Mouse (Mus musculus) neural tube, embryonic 13.5 days (tissue): ENCODE measurements around the gene Fam219a. TPM values are rescaled to one million over a fixed set of nuclear protein-coding genes. Genes with fewer than 3 reads are reported as not detected.

Source experiments
- ATAC-seq: fragments of 200-750 bp; cut with Nextera tagmentation; 2 replicates; pipeline ENCODE4 v1.8.0; 2017; ENCODE audit warnings: low read depth, mild to moderate bottlenecking, moderate TSS enrichment, moderate library complexity
- H3K27ac ChIP-seq: fragments of 300-500 bp; sonication (generic); replicated peaks from 2 replicates; pipeline ENCODE4 v1.5.1; 2015; ENCODE audit warnings: moderate library complexity, mild to moderate bottlenecking, inconsistent platforms
- H3K27me3 ChIP-seq: fragments of 300-500 bp; sonication (generic); 2 replicates; pipeline ENCODE4 v1.6.1; 2015; ENCODE audit warnings: mild to moderate bottlenecking, inconsistent platforms
- H3K36me3 ChIP-seq: fragments of 300-500 bp; sonication (generic); 2 replicates; pipeline ENCODE4 v1.6.1; 2015; ENCODE audit warnings: mild to moderate bottlenecking, inconsistent platforms
- H3K4me1 ChIP-seq: fragments of 300-500 bp; sonication (generic); replicated peaks from 2 replicates; pipeline ENCODE4 v1.6.1; 2015; ENCODE audit warnings: inconsistent platforms
- H3K4me2 ChIP-seq: fragments of 300-500 bp; sonication (generic); 2 replicates; pipeline ENCODE4 v1.6.1; 2015; ENCODE audit warnings: inconsistent platforms, mild to moderate bottlenecking, moderate library complexity
- H3K4me3 ChIP-seq: fragments of 300-500 bp; sonication (generic); 2 replicates; pipeline ENCODE4 v1.5.1; 2015; ENCODE audit warnings: mild to moderate bottlenecking, inconsistent platforms
- H3K9ac ChIP-seq: fragments of 300-500 bp; sonication (generic); 2 replicates; pipeline ENCODE4 v1.6.1; 2015; ENCODE audit warnings: moderate library complexity, mild to moderate bottlenecking, inconsistent platforms
- H3K9me3 ChIP-seq: fragments of 300-500 bp; sonication (generic); 2 replicates; pipeline ENCODE4 v1.6.1; 2016; ENCODE audit warnings: inconsistent platforms
- WGBS: fragments of 180-500 bp; shearing (Covaris S2); methylation state at CpG from one replicate; pipeline ENCODE4 v1.1.7; 2015; 5-methylcytosine and 5-hydroxymethylcytosine counted together
- polyA plus RNA-seq: library from polyadenylated mRNA; unstranded; fragments of >200 nt; fragmentation: Nextera tagmentation; extraction: Ambion mirVana; gene quantifications from 2 replicates; pipeline ENCODE4 v1.2.1, GENCODE M21; 2015

The Fam219a gene
- polyA plus RNA-seq, 1 experiment from 2014 or later, result 18.8 TPM

GRCm38 (mm10) chr4:41518349-41518748, 51.0 kb downstream of the Fam219a start:
- H3K27ac ChIP-seq, result no peak overlapping the region
- no peak overlapping the region for H3K9ac ChIP-seq
- no peak for ATAC-seq
- peaks cover 38% of the 10 kb centered on the region for H3K36me3 ChIP-seq
- peaks cover 8% of the 10 kb centered on the region for H3K4me1 ChIP-seq
- WGBS, result 85% methylated on average over 7 of the region's 7 CpGs
- H3K27me3 ChIP-seq, result no peaks in the 10 kb centered on the region
- no peaks in the 10 kb centered on the region for H3K9me3 ChIP-seq
- no peak overlapping the region for H3K4me2 ChIP-seq
- no peak overlapping the region for H3K4me3 ChIP-seq

- Histone ChIP-seq H3K4me2 (no peak within 1 kb of the TSS), H3K4me3 (no peak within 1 kb of the TSS), H3K27me3 (no peaks in the 10 kb centered on the region), H3K36me3 (peaks cover 34% of the 10 kb centered on the region), H3K9me3 (no peaks in the 10 kb centered on the region), H3K27ac (no peak within 1 kb of the TSS), H3K9ac (no peak within 1 kb of the TSS), H3K4me1 (peaks cover 9% of the 10 kb centered on the region)
- 92% methylated on average over 2 of the region's 2 CpGs for WGBS
- ATAC-seq, result no peak
These were observed 52.1 kb downstream of the Fam219a start, which contains the start of gene 1110017D15Rik for GRCm38 (mm10) chr4:41517233-41517632. Gene 1110017D15Rik, minus strand, starts transcription at chr4:41517333.

- 0 out of 2 replicates have a peak overlapping the region, but pooled peaks have one; percentile 17 for H3K9ac ChIP-seq
- no peak for ATAC-seq
- WGBS, result 30% methylated on average over 8 of the region's 8 CpGs
- peak overlapping the region; percentile 6; the same call in 1 of the 2 replicates for H3K27ac ChIP-seq
- H3K36me3 ChIP-seq, result peaks cover 7% of the 10 kb centered on the region
- H3K4me3 ChIP-seq, result no peak overlapping the region
- no peak overlapping the region for H3K4me2 ChIP-seq
- no peaks in the 10 kb centered on the region for H3K9me3 ChIP-seq
- peaks cover 9% of the 10 kb centered on the region for H3K4me1 ChIP-seq
- peaks cover 6% of the 10 kb centered on the region for H3K27me3 ChIP-seq
These were observed 55.6 kb downstream of the Fam219a start for GRCm38 (mm10) chr4:41513714-41514113.

GRCm38 (mm10) chr4:41513309-41513708, 56.0 kb downstream of the Fam219a start:
- H3K9ac ChIP-seq, result 0 out of 2 replicates have a peak overlapping the region, but pooled peaks have one; percentile 17
- 0 out of 2 replicates have a peak, but pooled peaks have one; percentile 23 for ATAC-seq
- peak overlapping the region; percentile 6; the same call in 1 of the 2 replicates for H3K27ac ChIP-seq
- H3K9me3 ChIP-seq, result no peaks in the 10 kb centered on the region
- H3K4me2 ChIP-seq, result no peak overlapping the region
- H3K27me3 ChIP-seq, result peaks cover 10% of the 10 kb centered on the region
- H3K4me3 ChIP-seq, result no peak overlapping the region
- peaks cover 9% of the 10 kb centered on the region for H3K4me1 ChIP-seq
- peaks cover 3% of the 10 kb centered on the region for H3K36me3 ChIP-seq
- WGBS, result 32% methylated on average over 4 of the region's 4 CpGs

GRCm38 (mm10) chr4:41507998-41508397, 61.3 kb downstream of the Fam219a start:
- Histone ChIP-seq H3K36me3 (no peaks in the 10 kb centered on the region), H3K27me3 (peaks cover 20% of the 10 kb centered on the region), H3K4me3 (no peak overlapping the region), H3K9me3 (no peaks in the 10 kb centered on the region), H3K4me1 (peaks cover 19% of the 10 kb centered on the region), H3K4me2 (peak overlapping the region; percentile 78), H3K27ac (no peak overlapping the region), H3K9ac (no peak overlapping the region)
- 44% methylated on average over 7 of the region's 7 CpGs for WGBS
- ATAC-seq, result no peak

- ATAC-seq, result peak; percentile 6
- peak overlapping the region; percentile 81 for H3K9ac ChIP-seq
- WGBS, result 1% methylated on average over 22 of the region's 22 CpGs
These were observed 61.9 kb downstream of the Fam219a start for GRCm38 (mm10) chr4:41507326-41507924.

GRCm38 (mm10) chr4:41506906-41507305, 62.4 kb downstream of the Fam219a start:
- H3K27ac ChIP-seq, result peak overlapping the region; percentile 63
- H3K9ac ChIP-seq, result peak overlapping the region; percentile 81
- peak overlapping the region; percentile 50 for H3K4me3 ChIP-seq
- under 1% methylated on average over 29 of the region's 29 CpGs for WGBS
- H3K4me2 ChIP-seq, result peak overlapping the region; percentile 78
- ATAC-seq, result peak; percentile 80
- H3K36me3 ChIP-seq, result no peaks in the 10 kb centered on the region
- H3K9me3 ChIP-seq, result no peaks in the 10 kb centered on the region
- peaks cover 29% of the 10 kb centered on the region for H3K27me3 ChIP-seq
- peaks cover 30% of the 10 kb centered on the region for H3K4me1 ChIP-seq

More at GRCm38 (mm10) chr4:41507326-41507924, 61.9 kb downstream of the Fam219a start:
- H3K4me3 ChIP-seq, result peak overlapping the region; percentile 50
- peaks cover 25% of the 10 kb centered on the region for H3K4me1 ChIP-seq
- no peaks in the 10 kb centered on the region for H3K9me3 ChIP-seq
- H3K4me2 ChIP-seq, result peak overlapping the region; percentile 78
- peaks cover 24% of the 10 kb centered on the region for H3K27me3 ChIP-seq
- no peaks in the 10 kb centered on the region for H3K36me3 ChIP-seq
- H3K27ac ChIP-seq, result peak overlapping the region; percentile 63

- 12% methylated on average over 13 of the region's 13 CpGs for WGBS
- H3K4me2 ChIP-seq, result peak overlapping the region; percentile 78
- no peak overlapping the region for H3K9ac ChIP-seq
- H3K9me3 ChIP-seq, result no peaks in the 10 kb centered on the region
- H3K27ac ChIP-seq, result peak overlapping the region; percentile 63; the same call in 1 of the 2 replicates
- H3K4me3 ChIP-seq, result no peak overlapping the region
- H3K27me3 ChIP-seq, result peaks cover 33% of the 10 kb centered on the region
- ATAC-seq, result no peak
- H3K36me3 ChIP-seq, result no peaks in the 10 kb centered on the region
- peaks cover 34% of the 10 kb centered on the region for H3K4me1 ChIP-seq
These were observed 63.2 kb downstream of the Fam219a start for GRCm38 (mm10) chr4:41506156-41506555.

GRCm38 (mm10) chr4:41505131-41505551, 64.2 kb downstream of the Fam219a start:
- no peak overlapping the region for H3K9ac ChIP-seq

GRCm38 (mm10) chr4:41504325-41504724, 65.0 kb downstream of the Fam219a start:
- no peak overlapping the region for H3K4me3 ChIP-seq
- no peak for ATAC-seq
- WGBS, result 67% methylated on average over 5 of the region's 5 CpGs

More at GRCm38 (mm10) chr4:41505131-41505551, 64.2 kb downstream of the Fam219a start:
- ATAC-seq, result no peak
- H3K36me3 ChIP-seq, result no peaks in the 10 kb centered on the region
- no peak overlapping the region for H3K4me2 ChIP-seq
- no peak overlapping the region for H3K27ac ChIP-seq
- H3K4me3 ChIP-seq, result no peak overlapping the region
- WGBS, result 56% methylated on average over 11 of the region's 11 CpGs
- H3K9me3 ChIP-seq, result no peaks in the 10 kb centered on the region
- H3K27me3 ChIP-seq, result peaks cover 43% of the 10 kb centered on the region
- H3K4me1 ChIP-seq, result peaks cover 34% of the 10 kb centered on the region

GRCm38 (mm10) chr4:41502986-41503412, 66.3 kb downstream of the Fam219a start, which contains the start of gene AI464131:
Gene AI464131, minus strand, starts transcription at chr4:41503076.
- peaks cover 55% of the 10 kb centered on the region for H3K27me3 ChIP-seq
- H3K9me3 ChIP-seq, result no peaks in the 10 kb centered on the region
- H3K36me3 ChIP-seq, result no peaks in the 10 kb centered on the region
- H3K4me3 ChIP-seq, result peak within 1 kb of the TSS; percentile 36
- peak; percentile 87 for ATAC-seq
- peak within 1 kb of the TSS; percentile 61 for H3K9ac ChIP-seq
- WGBS, result under 1% methylated on average over 18 of the region's 18 CpGs
- peaks cover 48% of the 10 kb centered on the region for H3K4me1 ChIP-seq
- peak within 1 kb of the TSS; percentile 62 for H3K4me2 ChIP-seq
- no peak within 1 kb of the TSS for H3K27ac ChIP-seq

More at GRCm38 (mm10) chr4:41504325-41504724, 65.0 kb downstream of the Fam219a start:
- H3K9me3 ChIP-seq, result no peaks in the 10 kb centered on the region
- no peak overlapping the region for H3K4me2 ChIP-seq
- peaks cover 35% of the 10 kb centered on the region for H3K4me1 ChIP-seq
- H3K9ac ChIP-seq, result no peak overlapping the region
- no peaks in the 10 kb centered on the region for H3K36me3 ChIP-seq
- H3K27me3 ChIP-seq, result peaks cover 51% of the 10 kb centered on the region
- H3K27ac ChIP-seq, result no peak overlapping the region

GRCm38 (mm10) chr4:41502171-41502940, 67.0 kb downstream of the Fam219a start:
- Histone ChIP-seq H3K9ac (peak overlapping the region; percentile 61), H3K27ac (no peak overlapping the region)
- WGBS, result 5% methylated on average over 20 of the region's 20 CpGs

More at GRCm38 (mm10) chr4:41502171-41502940, 67.0 kb downstream of the Fam219a start:
- Histone ChIP-seq H3K36me3 (no peaks in the 10 kb centered on the region), H3K9me3 (no peaks in the 10 kb centered on the region), H3K4me2 (peak overlapping the region; percentile 62), H3K4me1 (peaks cover 48% of the 10 kb centered on the region), H3K4me3 (peak overlapping the region; percentile 36), H3K27me3 (peaks cover 60% of the 10 kb centered on the region)
- peak; percentile 20; the same call in 1 of the 2 replicates for ATAC-seq
